Mouse (Mus musculus) heart, adult 9 months (tissue): ENCODE measurements at regions not wholly inside any gene's neighbourhood (a gene's known extent, or its start where the extent isn't known, plus 50 kb on each side); places are given as distances from the start of the nearest gene placed in this dataset.

ENCODE experiments used
- DNase-seq, 2 experiments: peaks; one replicate each; pipeline ENCODE4 v3.0.0; 2022; ENCODE audit warnings: low spot score in 2 of 2

GRCm38 (mm10) chr2:149467801-149468200, 62.9 kb downstream of the Cst10 start:
- DNase-seq, result no peak

DNA sequence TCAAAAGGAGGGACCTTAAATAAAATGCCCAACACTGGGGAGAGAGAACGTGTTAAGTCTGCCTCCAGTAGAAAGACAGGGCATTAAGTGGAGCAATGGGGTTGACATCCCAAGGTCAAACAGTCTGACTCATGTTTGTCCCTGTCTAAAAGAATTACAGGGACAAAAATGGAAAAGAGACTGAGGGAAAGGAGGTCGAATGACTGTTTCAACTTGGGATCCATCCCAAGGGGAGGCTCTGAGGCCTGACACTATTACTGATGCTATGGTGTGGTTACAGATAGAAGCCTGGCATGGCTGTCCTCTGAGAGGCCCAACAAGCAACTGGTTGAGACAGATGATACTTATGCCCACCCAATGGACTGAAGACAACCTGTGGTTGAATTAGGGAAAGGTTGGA, 67.6 kb downstream of the Cst10 start:
- no peak for DNase-seq

DNA sequence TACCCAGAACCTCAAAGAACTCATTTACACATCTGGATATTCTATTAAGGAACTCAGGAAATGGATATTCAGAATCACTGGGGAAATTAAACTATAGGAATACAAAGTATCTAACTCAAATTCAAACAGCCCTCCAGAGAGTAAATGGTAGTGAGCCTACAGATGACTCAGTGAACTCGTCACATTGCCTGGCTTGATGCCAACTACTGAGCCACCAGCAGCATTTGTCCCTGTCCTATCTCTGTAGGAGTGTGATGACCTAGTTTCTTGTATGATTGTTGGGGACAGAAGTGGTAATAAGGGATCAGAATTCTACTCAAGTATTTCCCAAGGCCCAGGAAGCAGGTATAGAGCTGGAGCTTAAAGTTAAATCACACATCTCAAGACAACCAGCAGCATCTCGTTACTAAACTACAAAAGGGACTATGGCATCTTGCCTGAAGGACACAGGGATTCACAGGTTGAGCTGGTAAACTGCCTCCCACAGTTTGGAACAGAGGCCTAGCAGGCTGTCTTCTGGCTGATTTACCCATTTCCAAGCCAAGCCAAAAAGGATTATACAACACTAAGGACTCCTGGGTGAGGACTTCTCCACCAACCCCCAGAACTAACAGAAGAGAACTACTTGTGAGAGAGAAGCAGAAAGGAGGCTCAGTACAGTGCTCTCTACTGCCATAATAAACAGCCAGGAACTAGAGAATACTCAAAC, 88.6 kb downstream of the Cst10 start:
- no peak for DNase-seq

- no peak for DNase-seq
Observed at GRCm38 (mm10) chr2:149512870-149513269, 108.0 kb downstream of the Cst10 start.

- DNase-seq, result no peak
Observed at GRCm38 (mm10) chr2:149524424-149524823, 119.6 kb downstream of the Cst10 start.

DNA sequence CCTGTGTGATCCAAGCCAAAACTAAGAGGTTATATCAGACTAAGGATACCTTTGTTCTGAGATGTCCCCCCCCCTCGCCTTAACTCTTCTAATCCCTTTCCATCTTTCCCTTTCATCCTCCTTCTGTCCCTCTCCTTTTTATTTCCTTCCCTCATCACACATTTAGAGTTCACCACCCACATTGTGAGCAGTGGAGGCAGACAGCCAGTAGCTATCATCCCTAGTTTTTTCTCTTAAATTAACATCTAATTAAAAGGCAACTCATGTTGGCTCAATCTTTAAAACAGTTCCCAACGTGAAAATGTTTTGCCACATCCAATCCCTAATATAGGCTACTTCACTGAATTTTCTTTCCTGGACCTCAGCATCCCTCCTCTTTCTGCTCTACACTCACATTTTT, 138.0 kb downstream of the Cst10 start:
- DNase-seq, result no peak

DNA sequence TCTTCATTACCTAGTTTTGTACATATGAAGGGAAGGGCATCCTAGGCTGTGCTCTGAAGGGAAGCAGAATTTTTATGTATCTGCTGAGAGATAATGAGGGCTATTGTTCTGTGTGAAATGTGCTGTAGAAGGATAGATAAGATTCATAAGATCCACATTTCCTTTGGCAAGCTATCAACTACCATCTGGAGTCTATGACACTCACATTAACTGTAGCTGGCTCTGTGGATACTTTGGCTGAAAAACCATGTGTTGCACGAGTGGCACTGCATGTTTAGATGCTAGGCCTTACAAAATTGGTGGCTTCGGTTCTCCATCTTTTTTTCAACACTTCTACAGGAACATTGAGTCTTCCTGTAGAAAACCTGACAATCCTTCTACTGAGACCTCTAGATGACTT, 140.9 kb downstream of the Cst10 start:
- no peak for DNase-seq

DNA sequence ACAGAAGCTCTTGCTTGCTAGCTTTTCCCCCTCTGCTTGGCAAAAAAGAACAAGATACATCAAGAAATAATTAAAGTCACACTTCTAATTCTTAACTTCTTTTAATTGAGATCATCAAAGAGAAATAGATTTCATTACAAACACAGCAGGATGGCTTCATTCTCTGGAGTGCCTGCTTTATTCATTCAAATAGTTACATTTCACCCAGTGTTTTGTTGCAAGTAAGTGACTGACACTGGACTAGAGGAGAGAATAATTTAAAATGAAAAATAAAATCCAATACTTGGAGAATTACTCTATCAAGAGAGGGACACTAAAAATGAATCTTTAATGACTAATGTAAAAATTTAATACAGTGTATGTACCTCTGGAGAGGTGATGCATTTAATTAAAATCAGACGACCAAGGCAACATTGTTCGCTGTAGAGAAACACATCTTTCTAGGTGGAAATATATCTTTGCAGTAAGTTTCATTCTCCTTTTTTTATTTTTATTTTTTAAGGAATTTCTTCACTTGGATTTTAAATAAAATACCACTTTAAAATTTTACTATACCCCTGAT, 141.9 kb downstream of the Cst10 start:
- no peak for DNase-seq

- DNase-seq, result no peak
Observed at GRCm38 (mm10) chr2:149555209-149555608, 150.4 kb downstream of the Cst10 start.

GRCm38 (mm10) chr2:149573773-149574172, 168.9 kb downstream of the Cst10 start:
- DNase-seq, result no peak

DNA sequence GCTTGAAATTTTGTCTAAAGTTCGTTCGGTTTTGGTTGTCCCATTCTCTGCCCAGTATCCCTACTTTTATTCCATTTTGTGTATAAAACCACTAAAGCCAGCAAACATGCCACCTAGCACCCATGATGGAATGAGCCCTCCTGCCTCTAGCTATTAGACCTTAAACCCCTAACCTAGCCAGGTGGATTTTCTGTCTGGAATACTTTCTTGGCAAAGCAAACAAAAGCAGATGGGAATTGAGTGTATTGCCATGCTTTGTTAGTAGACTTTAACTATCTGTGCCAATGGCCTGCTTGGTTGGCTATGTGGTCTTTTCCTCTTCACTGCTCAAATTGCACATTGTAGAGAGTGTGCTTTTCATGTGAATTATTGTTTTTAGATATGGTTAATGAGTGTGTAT, 197.7 kb downstream of the Cst10 start:
- DNase-seq, result no peak

DNA sequence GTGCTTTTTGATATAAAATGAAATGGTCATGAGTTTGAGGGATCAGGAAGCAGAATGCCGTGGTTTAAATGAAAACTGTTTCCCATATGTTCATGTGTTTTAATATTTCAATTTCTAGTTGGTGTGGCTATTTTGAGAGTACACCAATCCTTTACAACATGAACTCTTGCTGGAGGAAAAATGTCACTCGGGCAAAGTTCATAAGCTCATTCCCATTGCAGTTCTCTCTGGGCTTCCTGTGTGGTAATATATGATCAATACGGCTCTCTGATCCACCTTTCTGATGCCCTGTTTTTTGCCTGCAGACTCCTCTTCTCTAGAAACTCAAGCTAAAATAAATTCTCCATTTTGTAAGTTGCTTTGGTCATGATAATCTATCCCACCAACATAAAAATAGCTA, 208.5 kb downstream of the Cst10 start:
- DNase-seq, result no peak

DNA sequence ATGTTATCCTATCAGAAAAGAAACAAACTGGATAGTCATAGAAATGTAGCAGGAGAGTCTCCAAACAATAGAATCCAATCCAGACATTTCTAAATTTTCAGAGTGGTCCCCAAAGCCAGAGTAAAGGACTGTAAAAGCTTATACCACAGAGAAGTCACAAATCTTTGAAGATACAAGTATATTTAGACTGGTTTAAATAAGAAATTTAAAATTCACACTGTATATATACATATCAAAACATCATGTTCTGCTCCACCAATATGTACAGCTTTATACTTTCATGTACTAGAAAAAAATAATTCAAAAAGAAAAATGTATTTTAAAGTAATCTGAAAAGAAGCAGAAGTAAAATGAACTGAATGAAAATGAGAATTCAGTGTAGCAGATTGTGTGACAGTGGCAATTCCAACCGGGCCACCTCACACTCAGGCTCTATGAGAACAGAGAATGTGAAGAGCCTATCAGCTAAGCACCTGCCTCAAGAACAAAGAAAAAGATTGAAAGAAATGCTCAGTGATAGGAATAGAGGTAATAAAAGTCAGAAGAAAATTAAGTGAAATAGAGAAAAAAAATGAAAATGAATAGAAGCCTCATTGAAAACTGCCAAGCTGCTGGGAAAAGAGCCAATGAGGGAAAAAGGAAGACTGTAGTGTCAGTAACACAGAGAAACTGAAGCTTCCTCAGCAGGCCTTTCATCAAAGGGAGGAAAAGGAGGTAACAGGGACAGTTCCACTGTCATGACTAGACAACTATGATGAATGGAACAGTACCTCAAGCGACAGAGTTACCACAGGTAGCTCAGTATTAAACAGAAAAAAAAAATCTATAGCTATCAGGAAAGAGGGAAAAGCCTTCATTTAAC, 209.5 kb downstream of the Cst10 start:
- DNase-seq, result no peak

DNA sequence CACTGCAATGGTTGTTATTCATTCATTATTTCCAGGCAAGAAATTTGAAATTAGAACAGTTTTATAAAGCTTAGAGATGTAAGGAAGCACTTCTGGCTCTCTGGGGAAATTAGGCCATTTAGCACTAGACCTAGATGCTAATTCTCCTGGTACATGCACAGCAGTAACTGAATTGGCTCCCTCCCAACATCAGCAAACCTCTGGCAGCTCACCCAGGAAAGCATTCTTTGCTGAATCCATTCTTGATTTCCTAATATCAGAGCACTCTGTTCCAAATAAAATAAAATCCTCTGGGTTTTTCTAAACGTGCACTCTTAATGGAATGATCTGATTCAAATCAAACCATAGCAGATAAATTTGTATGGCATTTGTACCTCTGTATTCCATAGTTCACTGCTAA, 203.4 kb upstream of the Syndig1 start:
- DNase-seq, result peak; percentile 7 to 31

- DNase-seq, result no peak
Observed at GRCm38 (mm10) chr2:149641207-149641606, 187.8 kb upstream of the Syndig1 start.

- no peak for DNase-seq
Observed at GRCm38 (mm10) chr2:149651829-149652228, 177.2 kb upstream of the Syndig1 start.

DNA sequence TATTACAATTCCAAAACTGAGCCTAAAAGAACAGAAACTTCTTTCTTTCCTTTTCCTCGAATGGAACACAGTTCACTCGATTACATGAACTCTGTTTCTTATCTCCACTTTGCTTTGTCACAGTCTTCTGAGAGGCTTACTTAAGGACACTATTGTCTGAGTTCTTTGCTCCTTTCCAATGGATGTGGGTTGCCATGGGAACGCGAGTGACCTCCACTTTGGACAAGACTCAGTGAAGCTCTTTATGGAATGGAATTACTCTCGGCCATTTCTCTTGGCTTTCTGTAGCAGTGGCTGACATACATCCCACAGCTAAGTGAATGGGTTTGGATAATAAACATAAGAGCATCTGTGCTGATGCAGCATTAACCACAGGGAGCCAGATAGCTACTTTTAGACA, 167.9 kb upstream of the Syndig1 start:
- no peak for DNase-seq

- DNase-seq, result no peak
Observed at GRCm38 (mm10) chr2:149664377-149664776, 164.6 kb upstream of the Syndig1 start.

GRCm38 (mm10) chr2:149666412-149666811, 162.6 kb upstream of the Syndig1 start:
- DNase-seq, result no peak

DNA sequence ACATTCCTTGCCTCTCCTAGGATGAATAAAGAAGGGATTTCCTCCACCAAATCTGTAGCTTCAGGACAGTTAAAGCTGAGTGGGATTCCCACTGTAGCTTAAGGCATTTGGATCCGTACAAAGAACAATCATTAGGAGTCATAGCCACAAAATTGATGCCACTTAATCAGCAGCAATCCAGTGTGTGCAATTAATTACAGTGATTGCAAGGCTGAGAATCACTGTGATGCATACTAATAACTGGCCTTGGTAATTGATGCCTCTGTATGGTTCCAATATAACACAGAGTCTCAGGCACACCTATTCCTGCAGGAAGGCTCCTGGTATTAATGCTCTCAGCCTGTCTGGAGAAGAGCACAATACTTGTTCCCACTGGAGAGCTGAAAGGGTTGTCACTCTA, 157.1 kb upstream of the Syndig1 start:
- no peak for DNase-seq

DNA sequence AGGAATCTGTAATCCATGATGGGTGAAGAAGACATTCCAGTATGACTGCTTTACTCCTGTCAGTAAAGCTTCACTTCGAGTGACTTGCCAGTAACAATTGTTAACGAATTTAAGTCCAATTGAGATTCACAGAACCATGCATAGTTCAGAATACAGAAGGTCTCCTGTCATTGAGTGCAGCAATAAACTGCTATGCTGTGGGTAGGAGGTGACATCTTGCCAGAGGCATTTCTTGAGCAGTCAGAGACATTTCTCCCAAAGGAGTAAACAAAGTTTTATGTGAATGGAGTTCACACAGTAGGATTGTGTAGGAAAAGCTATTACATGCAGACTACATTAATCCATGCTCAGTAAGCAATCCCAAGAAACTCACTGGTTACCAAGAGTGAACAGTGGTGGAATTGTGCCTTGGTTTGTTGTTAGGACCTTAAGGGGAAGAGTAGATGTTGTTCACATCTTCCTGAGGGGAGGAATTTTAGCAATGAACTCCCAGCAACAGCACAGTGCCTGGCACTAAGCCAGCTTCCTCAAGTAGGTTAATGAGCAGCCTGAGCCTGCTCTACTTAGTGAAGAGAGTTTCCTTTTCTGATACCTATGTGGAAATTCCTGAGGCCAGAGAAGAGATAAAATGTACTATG, 149.1 kb upstream of the Syndig1 start:
- no peak for DNase-seq

DNA sequence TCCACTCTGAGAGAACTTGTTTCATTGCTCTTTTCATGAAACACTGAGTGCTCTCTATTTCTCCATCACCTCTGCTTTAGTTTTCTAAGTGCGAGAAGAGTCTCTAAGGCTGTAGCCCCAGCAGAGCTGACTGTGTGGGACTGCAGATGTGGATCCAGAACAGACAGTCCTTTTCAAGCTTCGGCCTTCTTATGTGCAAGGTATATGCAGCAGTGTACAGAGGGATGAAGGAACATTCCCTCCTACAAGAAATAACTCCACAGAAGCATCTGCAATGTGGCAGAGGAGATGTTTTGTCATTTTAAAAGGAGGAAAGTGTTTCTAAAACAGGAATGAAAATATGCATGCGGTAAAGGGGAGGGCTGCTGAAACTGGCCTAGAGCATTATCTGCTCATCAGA, 106.7 kb upstream of the Syndig1 start:
- DNase-seq, result no peak
